Mouse (Mus musculus): ENCODE measurements at regions not wholly inside any gene's neighbourhood (a gene's known extent, or its start where the extent isn't known, plus 50 kb on each side); places are given as distances from the start of the nearest gene placed in this dataset.

- TF ChIP-seq POLR2A (IDR thresholded peaks at IDR 0.05; ENCODE audit: low read depth, low read length): no peak
- no peak for TF ChIP-seq CTCF (IDR thresholded peaks at IDR 0.05; ENCODE audit: borderline replicate concordance, insufficient read depth, low read length)
- Histone ChIP-seq H3K4me3 (ENCODE audit: insufficient read depth, low read length) (no peak overlapping the region), H3K27ac (ENCODE audit: insufficient read depth, low read length) (no peak overlapping the region), H3K4me1 (ENCODE audit: control insufficient read depth, insufficient read depth, low read length) (no peaks in the 10 kb centered on the region)
Observed at GRCm38 (mm10) chr7:136065679-136066055, 349.5 kb upstream of the Mki67 start.

GRCm38 (mm10) chr7:136070881-136071280 lies 354.7 kb upstream of the Mki67 start:
- Histone ChIP-seq H3K27ac (ENCODE audit: insufficient read depth, low read length) (no peak overlapping the region), H3K4me3 (ENCODE audit: insufficient read depth, low read length) (no peak overlapping the region), H3K4me1 (ENCODE audit: control insufficient read depth, insufficient read depth, low read length) (no peaks in the 10 kb centered on the region)
- TF ChIP-seq CTCF (IDR thresholded peaks at IDR 0.05; ENCODE audit: borderline replicate concordance, insufficient read depth, low read length) (no peak), POLR2A (IDR thresholded peaks at IDR 0.05; ENCODE audit: low read depth, low read length) (no peak)

GRCm38 (mm10) chr7:136071331-136071730 lies 355.2 kb upstream of the Mki67 start:
- TF ChIP-seq POLR2A (IDR thresholded peaks at IDR 0.05; ENCODE audit: low read depth, low read length) (no peak), CTCF (IDR thresholded peaks at IDR 0.05; ENCODE audit: borderline replicate concordance, insufficient read depth, low read length) (no peak)
- Histone ChIP-seq H3K27ac (ENCODE audit: insufficient read depth, low read length) (no peak overlapping the region), H3K4me3 (ENCODE audit: insufficient read depth, low read length) (no peak overlapping the region), H3K4me1 (ENCODE audit: control insufficient read depth, insufficient read depth, low read length) (no peaks in the 10 kb centered on the region)

GRCm38 (mm10) chr7:136073265-136073799 lies 357.2 kb upstream of the Mki67 start:
- H3K4me3 ChIP-seq (ENCODE audit: insufficient read depth, low read length): no peak overlapping the region
- no peaks in the 10 kb centered on the region for H3K4me1 ChIP-seq (ENCODE audit: control insufficient read depth, insufficient read depth, low read length)
- TF ChIP-seq CTCF (IDR thresholded peaks at IDR 0.05; ENCODE audit: borderline replicate concordance, insufficient read depth, low read length): no peak
- no peak for TF ChIP-seq POLR2A (IDR thresholded peaks at IDR 0.05; ENCODE audit: low read depth, low read length)
- H3K27ac ChIP-seq (ENCODE audit: insufficient read depth, low read length): no peak overlapping the region

- TF ChIP-seq POLR2A (IDR thresholded peaks at IDR 0.05; ENCODE audit: low read depth, low read length): no peak
- Histone ChIP-seq H3K4me3 (ENCODE audit: insufficient read depth, low read length) (no peak overlapping the region), H3K27ac (ENCODE audit: insufficient read depth, low read length) (no peak overlapping the region)
Observed at GRCm38 (mm10) chr7:136074043-136074442, 357.9 kb upstream of the Mki67 start.

GRCm38 (mm10) chr7:136081534-136082252 lies 365.5 kb upstream of the Mki67 start:
- TF ChIP-seq CTCF (IDR thresholded peaks at IDR 0.05; ENCODE audit: borderline replicate concordance, insufficient read depth, low read length) (no peak), POLR2A (IDR thresholded peaks at IDR 0.05; ENCODE audit: low read depth, low read length) (no peak)
- no peak overlapping the region for H3K4me3 ChIP-seq (ENCODE audit: insufficient read depth, low read length)
- H3K27ac ChIP-seq (ENCODE audit: insufficient read depth, low read length): no peak overlapping the region

More at GRCm38 (mm10) chr7:136074043-136074442, 357.9 kb upstream of the Mki67 start:
- H3K4me1 ChIP-seq (ENCODE audit: control insufficient read depth, insufficient read depth, low read length): no peaks in the 10 kb centered on the region

GRCm38 (mm10) chr7:136082253-136082867 lies 366.2 kb upstream of the Mki67 start:
- Histone ChIP-seq H3K4me1 (ENCODE audit: control insufficient read depth, insufficient read depth, low read length) (no peaks in the 10 kb centered on the region), H3K4me3 (ENCODE audit: insufficient read depth, low read length) (no peak overlapping the region), H3K27ac (ENCODE audit: insufficient read depth, low read length) (no peak overlapping the region)
- TF ChIP-seq CTCF (IDR thresholded peaks at IDR 0.05; ENCODE audit: borderline replicate concordance, insufficient read depth, low read length) (no peak), POLR2A (IDR thresholded peaks at IDR 0.05; ENCODE audit: low read depth, low read length) (no peak)

More at GRCm38 (mm10) chr7:136081534-136082252, 365.5 kb upstream of the Mki67 start:
- H3K4me1 ChIP-seq (ENCODE audit: control insufficient read depth, insufficient read depth, low read length): no peaks in the 10 kb centered on the region

- Histone ChIP-seq H3K4me1 (ENCODE audit: control insufficient read depth, insufficient read depth, low read length) (no peaks in the 10 kb centered on the region), H3K27ac (ENCODE audit: insufficient read depth, low read length) (no peak overlapping the region), H3K4me3 (ENCODE audit: insufficient read depth, low read length) (no peak overlapping the region)
- TF ChIP-seq POLR2A (IDR thresholded peaks at IDR 0.05; ENCODE audit: low read depth, low read length): no peak
- TF ChIP-seq CTCF (IDR thresholded peaks at IDR 0.05; ENCODE audit: borderline replicate concordance, insufficient read depth, low read length): no peak
Observed at GRCm38 (mm10) chr7:136083005-136083404, 366.8 kb upstream of the Mki67 start.

GRCm38 (mm10) chr7:136083571-136084342 lies 367.6 kb upstream of the Mki67 start:
- no peak for TF ChIP-seq POLR2A (IDR thresholded peaks at IDR 0.05; ENCODE audit: low read depth, low read length)
- no peak for TF ChIP-seq CTCF (IDR thresholded peaks at IDR 0.05; ENCODE audit: borderline replicate concordance, insufficient read depth, low read length)
- Histone ChIP-seq H3K4me1 (ENCODE audit: control insufficient read depth, insufficient read depth, low read length) (no peaks in the 10 kb centered on the region), H3K4me3 (ENCODE audit: insufficient read depth, low read length) (no peak overlapping the region), H3K27ac (ENCODE audit: insufficient read depth, low read length) (no peak overlapping the region)

Data from embryonic fibroblast, embryonic 13.5 days (primary cell).